Mouse (Mus musculus): ENCODE results near the gene Prickle2.

The Prickle2 gene

GRCm38 (mm10) chr6:92383196-92383782 is 322.7 kb downstream of the Prickle2 start:
- peak; percentile 57 to 67 for DNase-seq (ENCODE audit: low spot score in 2 of 2)

- no peak for DNase-seq (ENCODE audit: low spot score in 2 of 2)
Observed at GRCm38 (mm10) chr6:92381085-92381484, 324.9 kb downstream of the Prickle2 start.

GRCm38 (mm10) chr6:92374826-92375225 is 331.1 kb downstream of the Prickle2 start:
- DNase-seq (ENCODE audit: low spot score in 2 of 2), result no peak

- no peak for DNase-seq (ENCODE audit: low spot score in 2 of 2)
Observed at GRCm38 (mm10) chr6:92370896-92371295, 335.1 kb downstream of the Prickle2 start.

GRCm38 (mm10) chr6:92347278-92348028 is 358.5 kb downstream of the Prickle2 start:
- peak; percentile 51 to 71 for DNase-seq (ENCODE audit: low spot score in 2 of 2)

- DNase-seq (ENCODE audit: low spot score in 2 of 2), result no peak
Observed at GRCm38 (mm10) chr6:92346729-92347128, 359.2 kb downstream of the Prickle2 start.

GRCm38 (mm10) chr6:92345151-92345550 is 360.8 kb downstream of the Prickle2 start:
- peak in 1 of 2 experiments; percentile 43 for DNase-seq (ENCODE audit: low spot score in 2 of 2)

GRCm38 (mm10) chr6:92344588-92344987 is 361.4 kb downstream of the Prickle2 start:
- DNase-seq (ENCODE audit: low spot score in 2 of 2), result peak in 1 of 2 experiments; percentile 58
